Comparison of ENCODE assay signal across 7 mouse cellular contexts in genomic region chr11:103027570-103028175, GRCm38 (mm10). TPM values are rescaled to one million over a fixed set of nuclear protein-coding genes. Genes with fewer than 3 reads are reported as not detected.
DNase-seq lines count a peak whose midpoint lies in the region; ATAC-seq lines count a peak whose summit lies in the region.

No protein-coding gene starts in this region.

- WGBS in neural tube, embryonic 11.5 days, result 18% methylated on average over 8 of the region's 8 CpGs
- 12% methylated on average over 8 of the region's 8 CpGs for WGBS in limb, embryonic 15.5 days
- WGBS in stomach, embryonic 16.5 days, result 11% methylated on average over 8 of the region's 8 CpGs

- no peak overlapping the region; the same call in 1 of the 2 replicates for H3K27ac ChIP-seq in neural tube, embryonic 11.5 days (ENCODE audit: low read depth, low read length)
- peak overlapping the region; percentile 91 for H3K27ac ChIP-seq in limb, embryonic 15.5 days
- peak overlapping the region; percentile 60; the same call in 1 of the 2 replicates for H3K27ac ChIP-seq in stomach, embryonic 16.5 days (ENCODE audit: low read length)

- H3K27me3 ChIP-seq in neural tube, embryonic 11.5 days (ENCODE audit: control insufficient read depth, insufficient read depth, low read length), result no peaks in the 10 kb centered on the region
- H3K27me3 ChIP-seq in limb, embryonic 15.5 days, result no peaks in the 10 kb centered on the region
- no peaks in the 10 kb centered on the region for H3K27me3 ChIP-seq in stomach, embryonic 16.5 days (ENCODE audit: control insufficient read depth, insufficient read depth, low read length)

- no peak; the same call in 1 of the 2 replicates for ATAC-seq in neural tube, embryonic 11.5 days (ENCODE audit: insufficient read depth, low FRiP score, low TSS enrichment)
- peak; percentile 22; the same call in 1 of the 2 replicates for ATAC-seq in erythroid progenitor cell, adult 5-6 weeks (replicated peaks; ENCODE audit: low FRiP score, poor library complexity, severe bottlenecking)
- ATAC-seq in limb, embryonic 15.5 days (ENCODE audit: insufficient number of reproducible peaks, low FRiP score, low TSS enrichment, low read depth), result peak; percentile 25; the same call in 1 of the 2 replicates
- ATAC-seq in stomach, embryonic 16.5 days (ENCODE audit: insufficient read depth, low FRiP score), result peak; percentile 15

- H3K4me3 ChIP-seq in neural tube, embryonic 11.5 days (ENCODE audit: low read depth, low read length), result peak overlapping the region; percentile 52
- peak overlapping the region; percentile 87 for H3K4me3 ChIP-seq in limb, embryonic 15.5 days
- peak overlapping the region; percentile 71 for H3K4me3 ChIP-seq in stomach, embryonic 16.5 days (replicated peaks; ENCODE audit: low read length)

- peaks cover 6% of the 10 kb centered on the region for H3K4me1 ChIP-seq in neural tube, embryonic 11.5 days (ENCODE audit: control insufficient read depth, insufficient read depth, low read length)
- H3K4me1 ChIP-seq in limb, embryonic 15.5 days, result peaks cover 20% of the 10 kb centered on the region
- H3K4me1 ChIP-seq in stomach, embryonic 16.5 days (ENCODE audit: control insufficient read depth, insufficient read depth, low read length), result peaks cover 18% of the 10 kb centered on the region

- peak overlapping the region; percentile 56 for H3K9ac ChIP-seq in neural tube, embryonic 11.5 days (ENCODE audit: low read length)
- peak overlapping the region; percentile 60 for H3K9ac ChIP-seq in limb, embryonic 15.5 days
- peak overlapping the region; percentile 82 for H3K9ac ChIP-seq in stomach, embryonic 16.5 days (ENCODE audit: low read length)

- no peaks in the 10 kb centered on the region; the same call in 1 of the 2 replicates for H3K36me3 ChIP-seq in neural tube, embryonic 11.5 days (ENCODE audit: control insufficient read depth, insufficient read depth, low read length)
- H3K36me3 ChIP-seq in limb, embryonic 15.5 days, result peaks cover 22% of the 10 kb centered on the region; the same call in 1 of the 2 replicates
- H3K36me3 ChIP-seq in stomach, embryonic 16.5 days (ENCODE audit: control insufficient read depth, insufficient read depth, low read length), result no peaks in the 10 kb centered on the region

- DNase-seq in neural tube, embryonic 11.5 days (ENCODE audit: low spot score), result no peak
- no peak for DNase-seq in neural tube, embryonic 10.5 days (ENCODE audit: extremely low spot score, low spot score)
- no peak for DNase-seq in spleen, adult 18-20 months
- DNase-seq in yolk sac, embryonic 10.5 days (ENCODE audit: low spot score), result no peak

- H3K4me2 ChIP-seq in neural tube, embryonic 11.5 days (ENCODE audit: low read depth), result peak overlapping the region; percentile 50
- peak overlapping the region; percentile 60 for H3K4me2 ChIP-seq in limb, embryonic 15.5 days
- H3K4me2 ChIP-seq in stomach, embryonic 16.5 days (ENCODE audit: low read depth, low read length), result peak overlapping the region; percentile 66

- H3K9me3 ChIP-seq in neural tube, embryonic 11.5 days (ENCODE audit: control insufficient read depth, low read length), result no peaks in the 10 kb centered on the region
- H3K9me3 ChIP-seq in limb, embryonic 15.5 days, result no peaks in the 10 kb centered on the region
- no peaks in the 10 kb centered on the region for H3K9me3 ChIP-seq in stomach, embryonic 16.5 days (replicated peaks; ENCODE audit: control insufficient read depth, low read length)

RNA-seq across cellular contexts. Expression of gene Nmt1, which starts 0.3 kb away (rescaled TPM):
- 51.5 and 53.3 TPM in 2 replicates for polyA plus RNA-seq in neural tube, embryonic 11.5 days (2014; fragmentation: Nextera tagmentation; extraction: Ambion mirVana)
- total RNA-seq in erythroid progenitor cell, adult 5-6 weeks (2015; ENCODE audit: low replicate concordance), result 25.2 and 31.0 TPM in 2 replicates
- total RNA-seq in erythroid progenitor cell, adult 5-6 weeks (2017; ENCODE audit: low replicate concordance), result 27.1 and 35.8 TPM in 2 replicates
- 47.6 and 54.0 TPM in 2 replicates for polyA plus RNA-seq in limb, embryonic 15.5 days (2015; fragmentation: Nextera tagmentation; extraction: Ambion mirVana)
- polyA plus RNA-seq in stomach, embryonic 16.5 days (2015; fragmentation: Nextera tagmentation; extraction: Ambion mirVana), result 50.8 and 53.7 TPM in 2 replicates

RNA-seq across cellular contexts. Expression of gene Dcakd, which starts 0.5 kb away (rescaled TPM):
- polyA plus RNA-seq in neural tube, embryonic 11.5 days (2014; fragmentation: Nextera tagmentation; extraction: Ambion mirVana), result 319 and 323 TPM in 2 replicates
- total RNA-seq in erythroid progenitor cell, adult 5-6 weeks (2015; ENCODE audit: low replicate concordance), result 6.8 and 13.4 TPM in 2 replicates
- 4.4 and 10.7 TPM in 2 replicates for total RNA-seq in erythroid progenitor cell, adult 5-6 weeks (2017; ENCODE audit: low replicate concordance)
- 129 and 136 TPM in 2 replicates for polyA plus RNA-seq in limb, embryonic 15.5 days (2015; fragmentation: Nextera tagmentation; extraction: Ambion mirVana)
- 85.2 and 109 TPM in 2 replicates for polyA plus RNA-seq in stomach, embryonic 16.5 days (2015; fragmentation: Nextera tagmentation; extraction: Ambion mirVana)
